Mouse (Mus musculus) CH12.LX (cell line): Measurements from ENCODE around the gene H2-M5. TPM values are rescaled to one million over a fixed set of nuclear protein-coding genes. Genes with fewer than 3 reads are reported as not detected.

Experiments
- DNase-seq: peaks from one replicate; pipeline ENCODE4 v3.0.0-alpha.2; 2013; ENCODE audit errors: extremely low read depth
- H3K27ac ChIP-seq: 2 replicates; pipeline ENCODE4 v1.5.1; 2012; ENCODE audit warnings: low read depth, mild to moderate bottlenecking, control low read depth, moderate library complexity; ENCODE audit not compliant: insufficient read depth
- H3K27me3 ChIP-seq: replicated peaks from 2 replicates; pipeline ENCODE3; 2012; ENCODE audit warnings: inconsistent platforms
- H3K36me3 ChIP-seq, 2 experiments: replicated peaks in 1 of 2; 2 replicates each; pipeline versions ENCODE3 to v1.6.1; 2012; ENCODE audit warnings: inconsistent platforms in 1 of 2, low read length in 1 of 2, mild to moderate bottlenecking in 1 of 2, mixed read lengths in 1 of 2, moderate library complexity in 1 of 2; ENCODE audit not compliant: control insufficient read depth in 1 of 2, insufficient read depth in 1 of 2
- H3K4me1 ChIP-seq, 2 experiments: 2 replicates each; pipeline ENCODE4 v1.6.1; 2012; ENCODE audit warnings: inconsistent platforms in 1 of 2, moderate library complexity in 1 of 2; ENCODE audit not compliant: insufficient read depth in 2 of 2, control insufficient read depth in 1 of 2
- H3K4me2 ChIP-seq: 2 replicates; pipeline ENCODE4 v1.6.1; 2012; ENCODE audit warnings: low read depth, mild to moderate bottlenecking, control low read depth; ENCODE audit not compliant: poor library complexity, insufficient read depth, severe bottlenecking
- H3K4me3 ChIP-seq, 3 experiments: fragments of 150-350 bp in 1 of 3; sonication (generic) in 1 of 3; replicated peaks in 1 of 3; 2 replicates each; pipeline versions ENCODE3 to v1.5.1; 2011 to 2012; ENCODE audit warnings: low read depth in 2 of 3, low read length in 2 of 3, mild to moderate bottlenecking in 2 of 3, moderate library complexity in 2 of 3, control low read depth in 1 of 3, improper control_type of control experiment in 1 of 3, inconsistent platforms in 1 of 3, mixed read lengths in 1 of 3; ENCODE audit not compliant: poor library complexity in 1 of 3
- H3K79me2 ChIP-seq: replicated peaks from 2 replicates; pipeline ENCODE4 v1.6.1; 2012; ENCODE audit warnings: mild to moderate bottlenecking, moderate library complexity; ENCODE audit not compliant: control insufficient read depth, poor library complexity, insufficient read depth, severe bottlenecking; ENCODE audit errors: extremely low read depth
- H3K9ac ChIP-seq: 2 replicates; pipeline ENCODE4 v1.6.1; 2012; ENCODE audit warnings: low read depth, mild to moderate bottlenecking, control low read depth, moderate library complexity; ENCODE audit not compliant: insufficient read depth
- H3K9me3 ChIP-seq: replicated peaks from 2 replicates; pipeline ENCODE3; 2012; ENCODE audit warnings: low read length, inconsistent platforms, mixed read lengths
- EP300 ChIP-seq: IDR thresholded peaks from 2 replicates; pipeline ENCODE4 v1.6.1; 2011; ENCODE audit warnings: low read length, improper control_type of control experiment
- JUN ChIP-seq: IDR thresholded peaks from 2 replicates; pipeline ENCODE4 v1.6.1; 2011; ENCODE audit warnings: low read depth, mild to moderate bottlenecking, low read length, improper control_type of control experiment, moderate library complexity; ENCODE audit not compliant: insufficient read depth
- JUND ChIP-seq: conservative IDR thresholded peaks from 2 replicates; pipeline ENCODE4 v1.6.1; 2011; ENCODE audit warnings: low read depth, low read length, improper control_type of control experiment
- MAFK ChIP-seq: IDR thresholded peaks from 2 replicates; pipeline ENCODE4 v1.6.1; 2011; ENCODE audit warnings: low read length, improper control_type of control experiment; ENCODE audit not compliant: insufficient replicate concordance
- MEF2A ChIP-seq: IDR thresholded peaks from 2 replicates; pipeline ENCODE4 v1.6.1; 2014; ENCODE audit warnings: low read depth, mild to moderate bottlenecking, inconsistent platforms, low read length, improper control_type of control experiment, borderline replicate concordance
- NRF1 ChIP-seq: IDR thresholded peaks from 2 replicates; pipeline ENCODE4 v1.6.1; 2014; ENCODE audit warnings: low read depth, mild to moderate bottlenecking, inconsistent platforms, low read length, improper control_type of control experiment, moderate library complexity
- RCOR1 ChIP-seq: conservative IDR thresholded peaks from 2 replicates; pipeline ENCODE4 v1.6.1; 2012; ENCODE audit warnings: low read depth, mild to moderate bottlenecking, inconsistent platforms, low read length, improper control_type of control experiment
- USF1 ChIP-seq: IDR thresholded peaks from 2 replicates; pipeline ENCODE4 v1.6.1; 2014; ENCODE audit warnings: low read depth, mild to moderate bottlenecking, inconsistent platforms, low read length, improper control_type of control experiment
- ZKSCAN1 ChIP-seq: IDR thresholded peaks from 2 replicates; pipeline ENCODE4 v1.6.1; 2012; ENCODE audit warnings: low read depth, inconsistent platforms, low read length, improper control_type of control experiment, borderline replicate concordance
- dilution Hi-C: fragments of 300-500 bp; cut with MboI; formaldehyde crosslinking; loops from 2 replicates; pipeline ENCODE4 v1.14.3; 2020; ENCODE audit warnings: low sequenced_read_pairs; ENCODE audit not compliant: extremely low pct_unique_long_range_greater_than_20kb, extremely low pct_ligation_motif_present
- in situ Hi-C: fragments of 300-500 bp; cut with MboI; formaldehyde crosslinking; loops from 3 replicates; pipeline ENCODE4 v1.14.3; 2019; ENCODE audit warnings: low sequenced_read_pairs, low pct_ligation_motif_present, low pct_unique_long_range_greater_than_20kb, mixed read lengths
- polyA plus RNA-seq: library from polyadenylated mRNA; unstranded; fragments of >175 nt; gene quantifications from 2 replicates; pipeline ENCODE4 v1.2.1, GENCODE M21; 2012; ENCODE audit warnings: low read depth; ENCODE audit not compliant: insufficient read length
- total RNA-seq, 2 experiments: library from RNA; depleted of rRNA; stranded (reverse); fragments of 300-350 nt in 1 of 2; fragments of >200 nt in 1 of 2; gene quantifications; 2 replicates each; pipeline ENCODE4 v1.2.3; 2012 to 2014

The H2-M5 gene
- total and polyA plus RNA-seq, 3 experiments = 1.1 to 2.2 (median 1.1) TPM

GRCm38 (mm10) chr17:37016333-37016732, 27.0 kb upstream of the H2-M5 start:
- no peaks in the 10 kb centered on the region for H3K36me3 ChIP-seq
- dilution Hi-C loops = no loop called here
- in situ Hi-C loops = no loop called here
- H3K9ac ChIP-seq = no peak overlapping the region
- no peaks in the 10 kb centered on the region for H3K4me1 ChIP-seq
- DNase-seq = no peak
- no peak for TF ChIP-seq NRF1
- TF ChIP-seq RCOR1 = no peak
- no peak for TF ChIP-seq MEF2A
- no peak for TF ChIP-seq EP300
- no peak for TF ChIP-seq JUN
- no peak for TF ChIP-seq USF1
- TF ChIP-seq JUND = no peak
- no peak overlapping the region for H3K27ac ChIP-seq
- H3K9me3 ChIP-seq = no peaks in the 10 kb centered on the region
- no peaks in the 10 kb centered on the region for H3K27me3 ChIP-seq
- no peaks in the 10 kb centered on the region for H3K79me2 ChIP-seq
- no peak overlapping the region for H3K4me2 ChIP-seq
- H3K4me3 ChIP-seq = no peak overlapping the region

DNA sequence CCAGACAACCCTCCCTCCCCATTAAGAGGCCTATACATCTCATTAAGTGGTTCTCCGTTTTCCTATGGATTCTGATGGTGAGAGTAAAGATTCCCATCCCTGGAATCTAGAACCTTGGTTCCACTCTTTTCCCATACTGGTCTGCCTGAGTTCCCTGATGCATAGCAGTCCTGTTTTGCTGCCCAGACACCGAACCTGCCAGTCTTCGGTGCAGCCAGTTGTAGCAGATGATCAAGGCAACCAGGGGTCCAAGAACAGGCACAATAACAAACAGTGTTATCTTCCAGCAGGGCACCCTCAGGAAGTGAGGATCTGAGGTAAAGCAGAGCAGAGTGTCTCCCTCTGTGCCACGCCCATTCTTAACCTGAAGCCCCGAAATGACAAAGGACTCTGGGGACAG, 22.8 kb upstream of the H2-M5 start:
- Histone ChIP-seq H3K4me3 (no peak overlapping the region), H3K27me3 (no peaks in the 10 kb centered on the region), H3K36me3 (no peaks in the 10 kb centered on the region), H3K79me2 (no peaks in the 10 kb centered on the region), H3K4me2 (no peak overlapping the region), H3K27ac (no peak overlapping the region), H3K9ac (no peak overlapping the region), H3K9me3 (no peaks in the 10 kb centered on the region), H3K4me1 (no peaks in the 10 kb centered on the region)
- dilution Hi-C loops (no loop called here), in situ Hi-C loops (no loop called here)
- no peak for DNase-seq
- TF ChIP-seq MAFK = no peak

DNA sequence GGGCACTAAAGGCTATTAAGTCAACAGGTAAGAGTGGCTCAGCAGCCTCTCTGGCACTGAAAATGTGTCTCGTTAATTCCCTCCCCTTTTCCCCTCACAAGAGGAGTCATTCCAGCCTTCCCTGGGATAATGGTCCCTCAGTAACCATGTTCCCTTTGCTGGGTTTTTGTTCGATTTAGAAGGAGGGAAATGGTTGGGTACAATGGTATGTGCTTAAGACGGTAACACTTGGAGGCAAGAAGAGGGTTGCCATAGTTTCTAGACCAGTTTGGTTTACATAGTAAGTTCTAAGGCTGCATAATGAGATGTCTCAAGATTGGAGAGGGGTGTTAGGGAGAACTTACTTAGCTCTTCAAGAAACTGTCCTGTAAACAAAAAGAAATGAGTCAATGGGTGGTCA, 22.4 kb upstream of the H2-M5 start:
- dilution Hi-C loops = no loop called here
- DNase-seq = no peak
- no peak overlapping the region for H3K27ac ChIP-seq
- no peaks in the 10 kb centered on the region for H3K4me1 ChIP-seq
- H3K9ac ChIP-seq = no peak overlapping the region
- in situ Hi-C loops = no loop called here
- no peak overlapping the region for H3K4me2 ChIP-seq
- H3K79me2 ChIP-seq = no peaks in the 10 kb centered on the region
- no peak for TF ChIP-seq ZKSCAN1
- H3K9me3 ChIP-seq = no peaks in the 10 kb centered on the region
- H3K27me3 ChIP-seq = no peaks in the 10 kb centered on the region
- no peak overlapping the region for H3K4me3 ChIP-seq
- no peaks in the 10 kb centered on the region for H3K36me3 ChIP-seq
